Mouse (Mus musculus) T-helper 17 cell (primary cell): ENCODE data around the gene Cbr1.
"Not testable (repeated sequence)": the region's sequence is repeated elsewhere in the genome, so short reads cannot be mapped to it uniquely, and the experiment has no call there.

Experiments
- in situ Hi-C, 2 experiments: fragments of 300-600 bp; cut with MboI, MseI; formaldehyde crosslinking; loops; 1 replicate in 1 of 2; 2 replicates in 1 of 2; pipeline ENCODE4 v1.15.1; 2025; ENCODE audit warnings: high pct_unique_total_duplicates in 2 of 2

Cbr1 gene

DNA sequence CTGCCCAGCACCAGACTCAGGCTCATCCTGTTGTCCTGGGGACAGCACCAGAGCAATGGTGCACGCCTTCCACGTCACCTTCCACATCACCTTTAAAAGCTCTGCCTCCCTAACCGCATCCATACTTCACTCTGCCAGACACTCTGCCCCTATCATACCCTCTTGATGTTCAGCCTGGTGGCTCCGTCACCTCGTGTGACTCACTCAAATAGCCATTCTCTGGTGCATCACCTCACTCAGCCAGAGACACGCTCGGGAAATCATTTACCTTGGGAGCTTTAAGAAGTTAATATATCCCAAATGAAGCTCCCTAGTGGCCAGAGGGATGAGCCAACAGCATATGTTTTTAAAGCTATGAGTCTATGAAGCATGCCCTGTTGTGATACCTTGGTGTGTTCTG lies 8.8 kb upstream of the Cbr1 start:
- in situ Hi-C loops = no loop called here

DNA sequence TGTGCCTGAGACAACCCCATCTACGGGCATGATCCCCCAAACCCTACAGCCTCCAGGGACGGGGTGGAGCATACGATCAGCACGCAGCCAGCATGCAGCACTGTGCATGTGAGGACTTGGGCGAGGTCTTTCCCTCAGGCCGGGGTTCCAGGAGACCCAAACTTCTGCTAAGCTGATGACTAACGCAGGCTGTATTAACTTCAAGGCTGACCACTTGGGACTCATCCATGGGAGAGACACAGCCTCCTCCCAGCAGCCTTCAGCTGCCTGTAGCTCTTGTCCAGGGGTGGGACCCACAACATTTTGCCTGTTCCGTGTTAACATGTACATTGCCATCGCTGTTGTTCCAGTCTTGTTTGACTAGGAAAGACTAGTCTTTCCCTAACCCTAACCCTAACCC lies 8.1 kb upstream of the Cbr1 start:
- in situ Hi-C loops = no loop called here

DNA sequence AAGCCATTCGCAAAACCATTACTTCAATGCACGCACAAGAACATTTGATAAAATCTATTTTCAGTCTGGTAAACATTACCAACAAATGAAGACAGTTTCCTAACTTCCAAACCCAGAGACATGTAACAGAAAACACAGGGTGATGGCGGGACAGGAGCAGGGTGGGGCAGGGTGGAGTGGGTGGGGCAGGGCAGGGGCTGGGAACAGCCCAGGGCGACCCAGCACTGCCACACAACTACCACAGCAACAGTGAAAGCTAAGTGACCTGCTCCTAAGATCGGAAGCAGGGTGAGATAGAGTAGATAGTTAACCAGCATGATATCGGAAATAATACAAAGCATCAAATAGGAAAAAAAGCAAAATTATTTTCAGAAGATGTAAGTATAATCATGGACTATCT lies 6.2 kb upstream of the Cbr1 start:
- in situ Hi-C loops = no loop called here

DNA sequence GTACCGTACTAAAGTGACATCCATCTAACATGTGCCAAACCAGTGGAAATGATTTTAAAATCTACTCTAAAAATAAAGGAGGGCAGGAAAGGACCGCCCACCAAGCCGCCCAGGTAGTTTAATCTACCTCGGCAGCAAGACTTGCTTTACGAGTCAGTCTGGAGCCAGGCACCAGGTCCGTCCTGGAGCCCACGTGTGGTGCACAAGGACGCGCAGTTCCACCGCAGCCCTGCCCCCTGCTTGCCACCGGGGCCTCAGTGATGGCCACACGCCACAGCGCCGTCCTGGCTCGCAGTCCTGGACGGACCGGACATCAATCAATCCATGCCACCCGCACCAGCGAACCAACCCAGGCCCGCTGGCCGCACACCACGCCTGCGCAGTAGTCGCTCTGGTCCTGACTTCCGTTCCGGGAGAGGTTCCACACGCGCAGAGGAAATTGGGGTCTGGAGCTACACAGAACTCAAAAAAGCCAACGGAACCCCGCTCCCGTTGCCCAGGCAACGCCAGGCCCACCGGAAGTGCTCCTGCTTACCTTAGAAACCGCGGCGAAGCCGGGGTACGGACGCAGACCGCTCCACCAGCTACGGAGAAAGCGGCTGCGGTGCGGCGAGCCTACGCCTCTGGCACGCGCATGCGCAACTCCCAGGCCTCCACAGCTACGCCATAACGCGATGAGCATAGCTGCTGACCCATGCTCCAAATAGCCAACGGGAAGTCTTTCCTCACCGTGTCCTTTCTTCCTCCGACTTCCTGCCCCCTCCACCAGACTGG lies 2.0 kb upstream of the Cbr1 start, which contains the start of gene Setd4:
Gene Setd4, minus strand, starts transcription at position 625 of the 774 bp plus-strand sequence.
- in situ Hi-C loops = no loop called here

DNA sequence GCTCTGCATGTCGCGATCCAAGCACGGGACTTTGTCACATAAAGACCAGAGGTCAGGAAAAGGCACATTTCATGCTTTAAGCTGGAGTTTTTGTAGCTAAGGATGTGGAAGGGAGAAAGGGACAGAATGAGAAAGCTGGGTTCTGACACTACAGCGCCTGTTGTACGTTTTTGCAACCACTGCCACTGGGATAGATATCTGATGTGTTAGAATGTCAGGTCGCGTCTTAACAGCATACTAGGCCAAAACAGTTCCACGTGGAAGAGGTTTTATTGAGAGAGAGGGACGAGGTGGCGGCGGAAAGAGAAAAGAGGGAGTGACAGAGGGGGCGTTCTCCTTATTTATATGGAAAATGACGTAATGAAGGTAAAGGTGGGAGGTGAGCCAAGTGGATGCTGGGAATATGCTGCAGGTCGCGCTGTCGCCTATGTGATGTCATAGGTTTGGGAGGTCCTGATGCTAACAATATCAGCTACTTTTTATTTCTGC lies 1.1 kb upstream of the Cbr1 start:
- in situ Hi-C loops = no loop called here

DNA sequence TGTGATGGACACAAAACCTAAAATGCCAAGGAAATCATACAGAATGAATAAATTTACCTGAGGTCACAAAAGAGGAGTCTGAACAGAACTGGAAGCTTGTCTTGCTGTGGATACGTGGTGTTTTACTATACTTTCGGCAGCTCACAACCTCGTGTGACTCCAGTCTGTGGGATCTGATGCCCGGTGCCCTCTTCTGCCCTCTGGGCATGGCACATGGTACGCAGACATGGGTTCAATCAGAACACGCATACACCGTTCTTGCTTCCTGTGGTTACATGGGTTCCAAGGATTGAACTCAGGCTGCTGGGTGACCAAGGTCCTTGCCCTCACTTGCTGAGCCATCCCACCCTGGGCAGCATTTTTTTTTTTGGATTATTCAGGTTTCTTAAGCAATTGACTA lies 493 bp downstream of the Cbr1 start:
- in situ Hi-C loops = no loop called here

DNA sequence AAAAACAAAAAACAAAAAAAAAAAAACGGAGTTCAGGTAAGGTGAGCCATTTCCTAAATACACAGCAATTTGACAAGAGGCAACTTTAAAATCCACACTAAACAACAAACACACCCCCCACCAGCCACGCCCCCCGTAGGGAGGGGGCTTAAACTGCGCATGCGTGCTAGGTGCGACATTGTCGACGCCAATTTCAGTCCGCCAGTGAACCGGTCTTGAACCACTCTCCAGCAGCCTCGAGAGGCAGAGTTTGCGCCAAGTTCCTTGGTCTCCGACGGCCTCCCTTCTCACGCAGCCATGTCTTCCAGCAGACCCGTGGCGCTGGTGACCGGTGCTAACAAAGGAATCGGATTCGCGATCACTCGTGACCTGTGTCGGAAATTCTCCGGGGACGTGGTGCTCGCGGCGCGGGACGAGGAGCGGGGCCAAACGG lies 2.0 kb downstream of the Cbr1 start:
- in situ Hi-C loops = no loop called here

DNA sequence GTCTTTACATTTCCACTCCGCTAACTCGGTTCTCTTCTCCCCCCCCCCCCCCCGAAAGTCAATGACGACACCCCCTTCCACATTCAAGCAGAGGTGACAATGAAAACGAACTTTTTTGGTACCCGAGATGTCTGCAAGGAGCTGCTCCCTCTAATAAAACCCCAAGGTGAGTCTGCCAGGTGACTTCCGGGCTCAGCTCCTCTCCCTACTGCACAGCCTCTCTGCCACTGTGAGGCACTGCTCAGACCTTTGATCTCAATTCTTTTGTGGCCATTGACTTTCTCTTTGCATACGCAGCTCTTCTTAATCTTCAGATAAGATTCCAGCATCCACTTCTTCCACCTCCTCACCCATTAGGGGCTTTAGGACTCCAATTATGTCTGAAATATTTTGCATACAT lies 3.1 kb downstream of the Cbr1 start:
- in situ Hi-C loops = no loop called here

DNA sequence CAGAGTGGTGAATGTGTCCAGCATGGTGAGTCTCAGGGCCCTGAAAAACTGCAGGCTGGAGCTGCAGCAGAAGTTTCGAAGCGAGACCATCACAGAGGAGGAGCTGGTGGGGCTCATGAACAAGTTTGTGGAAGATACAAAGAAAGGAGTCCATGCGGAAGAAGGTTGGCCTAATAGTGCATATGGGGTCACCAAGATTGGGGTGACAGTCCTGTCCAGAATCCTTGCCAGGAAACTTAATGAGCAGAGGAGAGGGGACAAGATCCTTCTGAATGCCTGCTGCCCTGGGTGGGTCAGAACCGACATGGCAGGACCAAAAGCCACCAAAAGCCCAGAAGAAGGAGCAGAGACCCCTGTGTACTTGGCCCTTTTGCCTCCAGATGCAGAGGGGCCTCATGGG lies 4.1 kb downstream of the Cbr1 start:
- in situ Hi-C loops = loop anchor here (10.0 kb wide), 1 partner anchor 155 kb away; no protein-coding TSS in a partner anchor

DNA sequence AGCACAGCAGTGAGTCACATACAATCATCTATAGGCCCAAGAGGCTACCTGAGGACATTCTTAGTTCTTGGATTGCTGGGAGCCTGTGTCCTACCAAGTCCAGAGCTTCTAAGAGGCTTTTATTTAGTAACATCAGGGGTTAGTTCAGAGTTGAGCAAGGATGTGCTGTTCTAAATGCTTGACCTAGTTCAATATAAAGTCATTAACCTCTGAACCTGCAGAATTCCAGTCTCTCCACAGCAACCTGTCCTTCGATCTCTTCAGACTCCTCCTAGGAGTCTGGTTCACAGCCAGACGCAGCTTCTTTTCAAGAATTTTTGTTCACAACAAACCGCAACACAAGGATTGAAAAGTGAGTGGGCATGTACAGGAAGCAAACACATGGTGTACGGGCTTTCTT lies 5.3 kb downstream of the Cbr1 start:
- in situ Hi-C loops = loop anchor here (10.0 kb wide), 1 partner anchor 154 kb away; no protein-coding TSS in a partner anchor

DNA sequence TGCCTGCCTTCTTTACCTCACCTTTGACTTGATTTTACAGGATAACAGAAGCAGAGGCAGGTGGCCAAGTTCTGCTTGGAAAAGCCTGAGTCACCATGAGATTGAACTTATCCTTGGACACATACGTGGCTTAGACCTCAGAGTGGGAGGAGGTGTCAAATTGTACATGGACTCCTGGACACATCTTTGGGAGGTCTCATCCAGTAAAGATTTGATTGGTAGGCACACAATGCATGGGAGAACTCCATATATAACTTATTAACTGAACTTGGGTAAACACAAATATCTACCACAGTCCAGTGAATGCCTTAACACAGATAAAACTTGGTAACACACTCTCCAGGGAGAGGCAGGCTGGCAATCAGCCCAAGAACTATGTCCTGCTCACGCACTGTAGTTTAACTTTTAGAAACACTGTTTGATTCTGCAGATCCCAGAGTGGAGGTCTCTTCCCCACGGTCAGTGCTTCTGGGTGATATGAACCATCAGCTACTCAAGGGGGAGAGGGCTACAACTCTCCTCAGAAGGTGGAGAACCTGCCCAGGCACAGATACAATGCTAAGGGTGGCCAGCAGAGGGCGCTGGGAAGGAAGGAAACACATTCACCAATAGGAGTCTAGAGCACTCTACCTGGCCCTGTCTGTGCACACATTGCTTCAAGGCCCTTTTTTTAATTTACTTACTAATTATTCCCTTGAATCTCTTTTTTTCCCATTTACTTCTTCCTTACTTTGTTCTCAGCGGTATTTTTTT lies 9.6 kb downstream of the Cbr1 start:
- in situ Hi-C loops = loop anchor here (10.0 kb wide), 1 partner anchor 150 kb away; no protein-coding TSS in a partner anchor

DNA sequence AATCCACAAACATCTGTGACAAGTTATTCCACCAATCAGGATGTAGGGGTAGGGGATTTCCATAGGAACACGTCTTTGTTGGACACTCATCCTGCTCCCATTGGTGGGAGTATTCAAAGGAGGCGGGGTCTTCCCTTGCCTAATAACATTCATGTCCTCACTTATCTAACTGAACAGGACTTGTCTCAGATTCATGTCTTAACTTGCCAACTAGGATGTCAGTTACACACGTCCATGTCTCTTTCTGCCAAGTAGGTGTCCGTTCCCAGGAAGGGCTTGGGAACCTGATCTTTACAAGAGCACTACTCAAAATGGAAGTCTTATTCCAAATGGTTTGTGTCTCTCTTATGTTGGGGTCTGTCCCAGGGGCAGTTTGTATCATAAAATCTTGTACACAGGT lies 18.1 kb downstream of the Cbr1 start:
- in situ Hi-C loops = not testable (repeated sequence)

DNA sequence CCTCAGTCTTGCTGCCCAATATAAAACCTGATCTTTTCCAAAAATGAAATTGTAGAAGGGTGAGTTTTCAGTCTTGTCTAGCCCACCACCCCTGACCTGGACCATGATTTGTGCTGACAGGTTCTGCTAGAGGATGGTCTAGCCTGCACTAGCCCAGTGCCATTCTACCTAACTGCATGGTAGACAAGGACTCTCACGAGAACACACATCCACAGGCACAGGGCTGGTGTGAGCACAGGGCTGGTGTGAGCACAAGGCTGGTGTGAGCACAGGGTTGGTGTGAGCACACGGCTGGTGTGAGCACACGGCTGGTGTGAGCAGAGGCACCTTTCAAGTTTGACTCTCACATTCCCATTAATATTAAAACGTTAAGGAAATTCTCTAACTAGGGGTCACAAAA lies 19.0 kb downstream of the Cbr1 start:
- in situ Hi-C loops = loop anchor here in 1 of 2 experiments (5.0 kb wide), 1 partner anchor 48 kb away; no protein-coding TSS in a partner anchor

DNA sequence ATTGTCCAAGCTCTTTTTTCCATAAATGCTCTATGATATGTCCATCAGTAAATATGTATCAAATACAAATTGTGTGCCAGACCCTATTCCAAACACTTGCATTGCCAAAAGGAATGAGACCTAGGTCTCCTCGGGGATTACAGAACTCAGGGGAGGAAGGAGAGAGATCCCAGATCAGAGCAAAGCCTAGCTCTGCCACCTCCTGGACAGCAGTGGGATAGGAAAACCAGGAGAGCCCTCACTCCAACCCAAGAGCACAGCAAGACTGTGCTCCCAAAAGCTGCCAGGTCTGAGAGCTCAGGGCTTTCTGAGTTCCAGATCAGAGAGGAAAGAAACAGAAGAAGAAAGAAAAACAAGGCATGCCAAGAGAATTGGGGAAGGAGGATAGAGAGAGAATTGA lies 21.1 kb downstream of the Cbr1 start:
- in situ Hi-C loops = loop anchor here in 1 of 2 experiments (5.0 kb wide), 1 partner anchor 46 kb away; no protein-coding TSS in a partner anchor

DNA sequence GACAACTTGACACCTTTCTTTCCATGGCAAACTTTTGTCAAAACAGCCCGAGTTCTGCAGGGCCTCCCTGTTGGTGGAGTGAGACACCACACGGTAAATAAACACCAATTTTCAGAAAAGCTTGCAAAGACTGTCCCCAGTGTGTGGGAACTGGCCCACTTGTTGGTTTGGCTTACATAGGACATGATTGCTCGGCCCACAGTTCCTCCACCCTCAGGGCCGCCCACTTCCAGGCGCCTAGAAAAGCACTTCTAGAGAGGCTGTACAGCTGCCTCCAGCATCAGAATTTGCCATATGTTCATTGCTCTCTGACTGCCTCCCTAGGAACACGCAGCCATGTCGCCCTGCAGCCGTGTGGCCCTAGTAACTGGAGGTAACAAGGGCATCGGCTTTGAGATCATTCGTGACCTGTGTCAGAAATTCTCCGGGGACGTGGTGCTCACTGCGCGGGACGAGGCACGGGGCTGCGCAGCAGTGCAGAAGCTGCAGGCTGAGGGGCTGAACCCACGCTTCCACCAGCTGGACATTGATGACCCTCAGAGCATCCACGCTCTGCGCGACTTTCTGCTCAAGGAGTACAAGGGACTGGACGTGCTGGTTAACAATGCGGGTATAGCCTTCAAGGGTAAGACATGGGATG lies 22.2 kb downstream of the Cbr1 start, which contains the start of gene Gm5678:
Gene Gm5678, plus strand, starts transcription at position 337 of the 640 bp plus-strand sequence.
- in situ Hi-C loops = loop anchor here in 1 of 2 experiments (5.0 kb wide), 1 partner anchor 44 kb away; no protein-coding TSS in a partner anchor

DNA sequence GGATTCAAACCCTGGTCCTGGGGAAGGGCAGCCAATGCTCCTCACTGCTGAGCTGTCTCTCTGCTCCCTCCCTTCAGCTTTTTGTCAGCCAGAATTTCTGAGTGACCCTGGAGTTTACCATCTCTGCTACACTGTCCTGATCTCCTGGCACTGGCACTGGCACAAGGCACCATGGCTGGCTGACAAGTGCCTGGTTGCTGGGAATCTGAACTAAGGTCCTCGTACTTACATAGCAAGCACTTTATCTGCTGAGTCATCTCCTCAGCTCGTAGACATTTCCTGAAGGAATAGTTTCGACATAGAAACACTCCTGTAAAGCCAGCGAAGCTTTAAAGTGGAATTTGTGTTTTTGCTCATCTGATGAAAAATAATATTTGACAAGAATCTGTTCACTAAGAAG lies 38.4 kb downstream of the Cbr1 start:
- in situ Hi-C loops = no loop called here

DNA sequence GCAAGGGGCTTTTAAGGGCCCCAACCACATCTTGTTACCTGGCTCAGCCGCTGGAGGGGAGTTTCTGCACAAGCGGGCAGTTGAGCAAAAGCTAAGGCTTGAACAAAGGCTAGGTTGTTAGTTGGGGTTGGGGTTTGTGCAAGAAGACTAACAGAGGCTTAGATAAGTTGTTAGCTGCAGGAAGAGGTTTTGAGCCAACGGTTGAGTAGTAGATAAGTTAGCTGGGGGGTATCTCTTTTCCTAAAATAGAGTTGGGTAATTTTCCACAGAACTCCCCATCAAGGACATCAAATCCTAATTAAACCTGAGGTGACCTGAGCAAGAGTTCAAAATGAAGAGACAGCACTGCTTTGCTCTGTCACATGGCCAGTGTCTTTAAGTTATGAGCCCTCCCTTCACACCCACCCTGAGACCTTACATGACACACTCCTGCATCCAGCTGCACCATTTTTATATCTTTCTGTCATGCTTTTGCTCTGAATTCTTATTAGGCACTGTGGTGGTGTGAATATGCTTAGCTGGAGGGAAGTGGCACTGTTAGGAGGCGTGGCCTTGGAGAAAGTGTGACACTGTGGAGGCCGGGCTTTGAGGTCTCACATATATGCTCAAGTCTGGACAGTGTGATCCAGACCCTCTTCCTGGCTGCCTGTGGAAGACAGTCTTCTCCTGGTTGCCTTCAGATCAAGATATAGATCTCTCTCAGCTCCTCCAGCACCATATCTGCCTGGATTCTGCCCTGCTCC lies 43.0 kb downstream of the Cbr1 start:
- in situ Hi-C loops = no loop called here
